Mouse (Mus musculus): ENCODE results near the gene Tmc6.
A peak's percentile ranks its signal among the peaks of the same experiment; 100 is the strongest.

DNA sequence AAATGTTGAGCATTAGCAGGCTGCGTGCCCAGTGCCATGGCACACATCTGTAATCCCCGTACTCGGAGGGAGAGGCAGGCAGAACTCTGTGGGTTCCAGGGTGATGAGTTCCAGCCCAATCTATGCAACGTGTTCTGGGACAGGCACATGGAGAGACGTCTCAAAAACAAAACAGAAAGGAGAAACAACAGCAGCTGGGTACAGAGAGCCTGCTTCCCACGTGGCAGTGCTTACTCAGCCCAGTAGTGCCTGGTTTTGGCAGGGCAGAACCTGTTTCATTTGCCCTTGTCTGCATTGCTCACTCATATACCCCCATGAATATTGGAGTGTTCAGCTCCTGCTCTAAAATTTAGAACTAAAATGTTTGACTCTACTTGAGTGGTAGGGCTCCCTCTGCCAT is 30.5 kb downstream of the Tmc6 start:
- TF ChIP-seq USF2 (conservative IDR thresholded peaks at IDR 0.05; ENCODE audit: low read depth, low read length) (no peak), ZKSCAN1 (IDR thresholded peaks at IDR 0.05; ENCODE audit: borderline replicate concordance, low read depth, low read length) (no peak), MAFK (IDR thresholded peaks at IDR 0.05; ENCODE audit: insufficient replicate concordance, low read length) (0 out of 2 replicates have a peak, but pooled peaks have one; percentile 39), TBP (conservative IDR thresholded peaks at IDR 0.05; ENCODE audit: low read depth, low read length) (no peak), MAZ (IDR thresholded peaks at IDR 0.05; ENCODE audit: low read depth, low read length) (no peak), UBTF (IDR thresholded peaks at IDR 0.05; ENCODE audit: low read depth, low read length) (0 out of 2 replicates have a peak, but pooled peaks have one; percentile 46), CTCF (conservative IDR thresholded peaks at IDR 0.05 in 1 of 2, IDR thresholded peaks at IDR 0.05 in 1 of 2; ENCODE audit: low read depth in 2 of 2, low read length in 2 of 2) (no peak), MYC (IDR thresholded peaks at IDR 0.05; ENCODE audit: low read depth, low read length) (peak; percentile 98), USF1 (IDR thresholded peaks at IDR 0.05; ENCODE audit: low read depth, low read length) (no peak; the same call in 1 of the 2 replicates), POLR2A (IDR thresholded peaks at IDR 0.05; ENCODE audit: low read depth, low read length) (no peak; the same call in 1 of the 2 replicates)

All from CH12.LX (cell line).